Mouse (Mus musculus) testis, adult 2 months (tissue): Measurements from ENCODE around the gene Crtc3.

Experiments
- CTCF ChIP-seq: fragments of 200-500 bp; IDR thresholded peaks from 2 replicates; pipeline ENCODE4 v1.5.1; 2012; ENCODE audit warnings: low read depth, mild to moderate bottlenecking, inconsistent platforms, low read length, moderate library complexity; ENCODE audit not compliant: control insufficient read depth, insufficient read depth, insufficient replicate concordance
- POLR2A ChIP-seq: fragments of 200-500 bp; IDR thresholded peaks from 2 replicates; pipeline ENCODE4 v1.6.1; 2012; ENCODE audit warnings: low read depth, mild to moderate bottlenecking, inconsistent platforms, low read length, moderate library complexity; ENCODE audit not compliant: control insufficient read depth

GRCm38 (mm10) chr7:80716758-80717157 lies 28.1 kb upstream of the Crtc3 start:
- no peak for TF ChIP-seq POLR2A
- TF ChIP-seq CTCF = no peak
